Mouse (Mus musculus): ENCODE data around the gene Alkbh8.
"Not testable (repeated sequence)": the region's sequence is repeated elsewhere in the genome, so short reads cannot be mapped to it uniquely, and the experiment has no call there.

Alkbh8 gene

GRCm38 (mm10) chr9:3334962-3335767, at the start of gene Alkbh8:
Gene Alkbh8 (plus strand): TSS chr9:3335140.
- DNase-seq (ENCODE audit: extremely low read depth, insufficient read length, low spot score), result peak; percentile 72

DNA sequence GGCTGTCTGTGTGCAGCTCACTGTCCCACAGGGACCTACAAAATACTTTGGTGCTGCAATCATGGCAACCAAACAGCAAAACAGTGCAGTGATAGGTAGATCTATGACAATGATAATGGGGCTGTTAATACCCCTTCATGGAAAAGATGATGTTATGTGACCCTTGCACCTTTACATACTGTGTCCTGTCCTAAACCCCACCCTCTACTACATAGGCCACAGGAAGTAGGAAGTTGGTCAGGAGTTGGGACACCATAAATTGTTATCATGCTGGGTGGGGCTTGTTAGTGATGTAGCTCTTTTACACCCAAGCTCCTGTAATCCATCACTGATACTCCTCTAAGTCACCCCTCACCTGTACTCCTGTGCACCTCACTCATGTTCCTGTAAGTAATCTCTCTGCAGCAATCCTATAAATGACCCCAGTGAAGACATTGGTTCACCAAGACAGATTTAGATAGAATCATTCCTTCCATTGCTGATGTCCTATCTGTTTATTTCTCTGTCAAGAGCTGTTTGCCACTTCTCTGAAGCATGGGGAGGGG, 25.6 kb upstream of the Alkbh8 start:
- no peak for DNase-seq (ENCODE audit: extremely low read depth, insufficient read length, low spot score)

DNA sequence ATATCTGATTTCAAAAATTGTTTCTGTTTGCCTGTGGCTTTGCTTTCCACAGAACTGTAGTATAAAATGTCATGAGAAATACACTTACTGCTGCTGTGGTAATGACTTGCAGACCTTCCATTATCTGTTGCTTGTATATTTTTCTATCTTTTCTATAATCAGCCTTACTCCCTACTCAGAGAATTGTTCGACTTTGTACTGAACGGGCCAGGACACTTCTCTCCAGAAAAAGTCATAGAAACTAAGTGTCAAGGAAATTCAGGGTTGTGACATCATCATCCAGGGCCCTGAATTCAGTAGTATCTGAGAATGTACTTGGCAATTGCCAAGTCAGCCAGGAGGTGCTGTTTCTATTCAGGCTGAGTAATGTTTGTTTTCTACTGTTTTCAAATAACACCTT, 24.9 kb upstream of the Alkbh8 start:
- no peak for DNase-seq (ENCODE audit: extremely low read depth, insufficient read length, low spot score)

DNA sequence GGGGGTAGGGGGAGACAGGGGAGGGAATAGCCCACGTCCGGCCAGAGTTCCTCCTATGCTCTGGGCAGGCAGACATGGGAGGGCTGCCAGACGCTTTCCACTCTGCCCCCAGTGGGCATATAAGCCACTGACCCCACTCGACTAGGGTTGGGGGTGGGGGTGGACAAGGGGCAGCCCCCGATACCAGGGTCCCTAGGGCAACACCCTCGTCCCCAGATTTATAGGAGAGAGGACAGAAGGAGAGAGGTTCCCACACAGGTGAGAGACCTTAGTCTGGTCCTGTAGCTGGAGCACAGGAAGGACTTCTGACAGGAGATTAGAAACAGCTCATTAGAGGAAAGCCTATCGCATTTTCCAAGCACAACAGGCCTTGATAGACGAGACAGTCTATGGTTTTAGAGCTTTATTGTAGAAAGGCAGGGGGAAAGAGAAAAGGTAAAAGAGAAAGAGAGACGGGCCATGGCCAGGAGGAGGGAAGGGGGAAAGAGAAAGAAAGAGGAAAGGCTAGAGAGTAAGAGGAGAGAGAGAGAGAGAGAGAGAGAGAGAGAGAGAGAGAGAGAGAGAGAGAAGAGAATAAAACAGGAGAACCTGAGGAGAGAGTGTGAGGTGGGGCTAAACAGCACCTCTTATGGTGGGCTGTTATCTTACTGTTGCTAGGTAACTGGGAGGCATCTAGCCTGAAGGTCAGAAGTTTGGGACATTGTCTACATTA, 7.4 kb upstream of the Alkbh8 start:
- not testable (repeated sequence) for DNase-seq (ENCODE audit: extremely low read depth, insufficient read length, low spot score)

GRCm38 (mm10) chr9:3328054-3328595, 6.8 kb upstream of the Alkbh8 start:
- DNase-seq (ENCODE audit: extremely low read depth, insufficient read length, low spot score), result no peak

DNA sequence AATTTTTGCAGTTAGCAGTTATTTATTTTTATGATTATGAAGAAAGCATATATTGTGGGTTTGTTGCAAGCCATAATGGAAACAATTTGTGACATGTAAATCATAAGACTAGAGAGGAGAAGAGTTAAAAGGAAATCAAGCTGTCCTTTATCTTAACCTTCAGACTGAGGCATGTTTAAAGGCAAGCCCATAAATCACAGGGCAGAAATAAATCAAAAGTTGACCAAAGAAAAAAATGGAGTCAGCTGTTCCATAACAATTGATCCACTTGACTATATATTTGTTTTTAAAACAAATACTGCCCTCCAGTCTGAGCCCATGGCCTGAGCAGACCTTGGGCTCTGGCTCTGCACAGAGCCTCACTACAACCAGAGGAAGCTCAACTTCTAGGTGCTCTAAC, 4.6 kb upstream of the Alkbh8 start:
- no peak for DNase-seq (ENCODE audit: extremely low read depth, insufficient read length, low spot score)

DNA sequence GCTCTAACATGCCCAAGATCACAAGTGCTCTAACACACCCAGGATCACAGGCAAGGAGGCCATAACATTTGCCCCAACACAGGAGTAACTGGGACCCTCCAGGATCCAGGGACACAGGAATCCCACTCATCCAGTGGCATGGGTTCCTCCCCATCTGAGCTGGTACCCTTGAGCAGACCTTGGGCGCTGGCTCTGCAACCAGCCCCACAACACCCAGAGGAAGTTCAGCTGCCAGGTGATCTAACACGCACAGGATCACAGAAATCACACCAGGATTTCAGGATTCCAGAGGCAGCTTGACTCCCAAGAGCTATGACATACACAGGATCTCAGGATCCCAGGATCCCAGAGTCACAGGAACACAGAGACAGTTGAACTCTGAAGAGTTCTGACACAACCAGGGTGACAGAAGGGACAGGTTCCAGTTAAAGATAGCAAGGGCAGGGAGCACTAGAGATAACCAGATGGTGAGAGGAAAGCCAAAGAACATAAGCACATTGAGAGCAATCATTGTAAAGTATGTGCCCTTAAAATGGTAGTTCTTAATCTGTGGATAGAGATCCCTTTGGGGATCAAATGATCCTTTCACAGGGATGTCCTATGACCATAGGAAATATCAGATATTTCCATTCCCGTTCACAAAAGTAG, 4.1 kb upstream of the Alkbh8 start:
- no peak for DNase-seq (ENCODE audit: extremely low read depth, insufficient read length, low spot score)

GRCm38 (mm10) chr9:3336661-3337060, 1.7 kb downstream of the Alkbh8 start:
- DNase-seq (ENCODE audit: extremely low read depth, insufficient read length, low spot score), result no peak

DNA sequence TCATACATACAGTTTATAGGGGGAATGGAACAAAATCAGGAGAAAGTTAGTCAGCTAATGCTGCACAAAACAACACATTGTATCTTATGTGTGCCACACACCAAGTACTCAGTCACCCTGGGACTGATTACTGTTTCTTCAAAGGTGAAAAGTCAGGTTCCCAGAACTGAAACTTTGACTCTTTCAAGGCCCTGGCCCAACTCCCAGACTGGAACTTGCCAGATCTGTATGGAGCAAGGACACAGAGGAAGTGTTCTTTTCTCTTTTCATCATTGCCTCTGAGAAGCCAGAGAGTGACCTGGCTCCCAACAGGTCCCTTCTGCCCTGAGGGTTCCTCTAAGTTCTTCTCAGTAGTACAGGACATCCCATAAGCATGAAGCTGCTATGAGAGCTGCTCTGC, 10.2 kb downstream of the Alkbh8 start:
- no peak for DNase-seq (ENCODE audit: extremely low read depth, insufficient read length, low spot score)

- DNase-seq (ENCODE audit: extremely low read depth, insufficient read length, low spot score), result no peak
Measured at GRCm38 (mm10) chr9:3345967-3346366, 11.0 kb downstream of the Alkbh8 start.

- DNase-seq (ENCODE audit: extremely low read depth, insufficient read length, low spot score), result no peak
Measured at GRCm38 (mm10) chr9:3350056-3350455, 15.1 kb downstream of the Alkbh8 start.

GRCm38 (mm10) chr9:3376323-3376722, 41.4 kb downstream of the Alkbh8 start:
- DNase-seq (ENCODE audit: extremely low read depth, insufficient read length, low spot score), result not testable (repeated sequence)

- DNase-seq (ENCODE audit: extremely low read depth, insufficient read length, low spot score), result peak; percentile 76
Measured at GRCm38 (mm10) chr9:3403251-3404208, 68.6 kb downstream of the Alkbh8 start, which contains the start of gene Cwf19l2. Gene Cwf19l2 (plus strand): TSS chr9:3403592.

DNA sequence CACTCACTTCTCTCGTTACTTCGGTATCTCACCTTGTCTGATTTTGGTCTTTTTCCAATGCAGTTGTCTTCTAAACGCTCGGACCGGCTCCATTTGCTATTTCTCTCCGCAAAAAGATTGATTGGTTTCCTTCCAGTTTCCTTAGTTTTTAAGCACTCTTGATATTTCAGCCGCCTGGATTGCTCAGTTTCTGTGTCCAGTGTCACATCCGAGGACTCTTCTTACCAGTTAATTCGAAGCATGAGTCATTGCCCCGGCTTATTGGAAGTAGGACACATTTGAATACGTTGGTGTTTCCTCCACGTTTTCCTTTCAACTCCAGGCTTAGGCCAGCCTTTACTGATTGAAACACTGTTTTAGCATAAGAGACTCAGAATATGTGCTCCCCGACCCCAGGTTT, 69.4 kb downstream of the Alkbh8 start:
- DNase-seq (ENCODE audit: extremely low read depth, insufficient read length, low spot score), result peak; percentile 26

DNA sequence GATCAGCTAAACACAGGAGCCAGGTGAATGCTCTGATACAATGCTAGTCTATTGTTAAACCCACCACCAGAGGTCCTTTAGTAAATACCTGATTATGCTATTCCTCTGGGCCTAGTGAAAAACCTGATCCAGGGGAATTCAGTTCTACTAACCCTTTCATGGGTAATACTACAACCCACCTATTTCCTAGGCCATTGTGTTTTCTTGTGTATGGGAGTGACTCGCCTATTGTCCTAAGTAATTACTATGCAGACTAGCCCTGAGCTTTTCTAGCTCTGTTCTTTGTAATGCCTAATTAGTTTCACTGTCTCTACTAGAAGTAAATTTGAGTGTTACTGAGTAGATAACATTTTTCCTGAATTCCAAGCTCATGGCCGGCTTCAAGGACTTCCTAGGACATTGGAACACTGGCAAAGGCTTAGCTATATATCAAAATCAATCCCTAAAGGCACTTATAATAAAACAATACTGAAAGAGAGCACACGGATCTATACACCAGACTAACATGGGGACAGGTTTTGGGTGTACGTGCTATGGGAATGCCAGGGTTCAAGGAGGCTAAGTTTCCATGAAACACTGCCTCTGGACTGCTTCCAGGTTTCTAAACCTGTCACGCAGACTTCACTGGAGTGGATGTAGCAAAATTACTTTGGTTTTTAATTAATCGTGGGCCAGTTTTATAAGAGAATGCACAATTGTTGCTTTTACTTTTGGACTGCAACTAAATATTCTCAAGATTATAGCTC, 104.8 kb downstream of the Alkbh8 start:
- DNase-seq (ENCODE audit: extremely low read depth, insufficient read length, low spot score), result not testable (repeated sequence)
